Mouse (Mus musculus): ENCODE data around the gene Dgkz.

GRCm38 (mm10) chr2:91922586-91923414 lies 52.9 kb downstream of the Dgkz start:
- TF ChIP-seq CTCF (IDR thresholded peaks at IDR 0.05; ENCODE audit: low read depth) (no peak), EP300 (optimal IDR thresholded peaks at IDR 0.05) (no peak)
